Mouse (Mus musculus) heart, embryonic 10.5 days (tissue): ENCODE measurements around the gene Apba3. TPM values are rescaled to one million over a fixed set of nuclear protein-coding genes. Genes with fewer than 3 reads are reported as not detected.

Source experiments
- DNase-seq: peaks from one replicate; pipeline ENCODE4 v3.0.0-alpha.2; 2017; ENCODE audit warnings: low spot score
- H3K27ac ChIP-seq: fragments of 300-500 bp; sonication (generic); 2 replicates; pipeline ENCODE4 v1.5.1; 2016; ENCODE audit warnings: mild to moderate bottlenecking
- H3K27me3 ChIP-seq: fragments of 300-500 bp; sonication (generic); 2 replicates; pipeline ENCODE4 v1.6.1; 2016; ENCODE audit warnings: mild to moderate bottlenecking; ENCODE audit not compliant: poor library complexity, insufficient read depth, severe bottlenecking
- H3K36me3 ChIP-seq: fragments of 300-500 bp; sonication (generic); 2 replicates; pipeline ENCODE4 v1.6.1; 2016; ENCODE audit warnings: mild to moderate bottlenecking, moderate library complexity
- H3K4me1 ChIP-seq: fragments of 300-500 bp; sonication (generic); 2 replicates; pipeline ENCODE4 v1.6.1; 2016; ENCODE audit warnings: mild to moderate bottlenecking
- H3K4me3 ChIP-seq: fragments of 300-500 bp; sonication (generic); 2 replicates; pipeline ENCODE4 v1.5.1; 2016; ENCODE audit warnings: mild to moderate bottlenecking, moderate library complexity
- H3K9me3 ChIP-seq: fragments of 300-500 bp; sonication (generic); 2 replicates; pipeline ENCODE4 v1.6.1; 2016; ENCODE audit warnings: mild to moderate bottlenecking, moderate library complexity
- WGBS: fragments of 180-500 bp; shearing (Covaris S2); methylation state at CpG from one replicate; pipeline ENCODE4 v1.1.7; 2016; 5-methylcytosine and 5-hydroxymethylcytosine counted together
- polyA plus RNA-seq: library from polyadenylated mRNA; unstranded; fragments of >200 nt; fragmentation: Nextera tagmentation; extraction: Ambion mirVana; gene quantifications from 2 replicates; pipeline ENCODE4 v1.2.1, GENCODE M21; 2016

Gene Apba3
- polyA plus RNA-seq, 1 experiment from 2014 or later: 57.0 TPM

DNA sequence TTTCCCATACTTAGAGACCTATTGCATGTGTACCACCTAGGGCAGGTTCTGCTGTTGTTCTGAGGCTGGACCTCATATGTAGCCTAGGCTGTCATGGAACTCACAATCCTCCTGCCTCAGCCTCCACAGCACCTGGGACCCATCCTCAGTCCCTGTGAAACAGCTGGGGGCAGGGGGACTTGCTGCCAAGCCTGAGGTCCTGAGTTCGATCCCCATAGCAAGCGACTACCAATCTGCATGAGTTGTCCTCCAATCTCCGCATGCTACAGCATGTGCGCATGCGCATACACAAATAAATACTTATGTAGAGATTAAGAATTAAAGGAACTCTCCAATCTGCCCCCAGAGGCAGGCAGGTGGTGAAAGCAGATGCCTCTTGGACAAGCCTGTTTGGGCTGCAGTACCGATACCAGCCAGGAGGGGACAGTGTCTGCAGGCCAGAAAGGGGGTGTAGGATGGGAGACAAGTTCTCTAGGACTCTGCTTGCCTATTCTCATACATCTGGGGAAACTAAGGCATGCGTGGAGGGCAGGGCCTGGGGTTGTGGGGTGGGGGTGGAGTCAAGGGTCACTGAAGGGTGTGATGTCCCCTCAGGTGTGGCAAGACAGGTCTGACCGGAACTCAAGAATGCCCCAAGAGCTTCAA lies 20.9 kb downstream of the Apba3 start:
- H3K4me3 ChIP-seq: no peak overlapping the region
- peaks cover 80% of the 10 kb centered on the region for H3K27me3 ChIP-seq
- peaks cover 30% of the 10 kb centered on the region for H3K4me1 ChIP-seq
- 49% methylated on average over 8 of the region's 8 CpGs for WGBS
- H3K36me3 ChIP-seq: no peaks in the 10 kb centered on the region
- H3K27ac ChIP-seq: no peak overlapping the region
- no peaks in the 10 kb centered on the region for H3K9me3 ChIP-seq
- no peak for DNase-seq

DNA sequence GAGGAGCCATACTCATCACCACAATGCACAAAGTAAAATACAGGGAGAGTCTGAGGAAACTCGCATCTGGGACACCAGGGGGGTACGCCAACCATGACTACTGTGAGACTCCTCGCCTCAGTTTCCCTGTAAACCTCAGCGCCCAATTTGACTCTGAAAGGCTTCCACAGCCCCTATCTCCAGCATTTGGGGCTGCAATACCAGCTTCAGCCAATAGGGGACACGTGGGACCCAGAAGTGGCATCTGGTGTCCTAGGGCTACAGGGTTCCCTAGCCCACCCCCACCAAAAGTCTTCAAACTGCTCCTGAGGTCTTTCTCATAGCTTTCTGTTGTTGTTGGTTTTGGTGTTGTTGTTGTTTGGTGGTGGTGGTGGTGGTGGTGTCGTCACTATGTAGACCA lies 21.8 kb downstream of the Apba3 start:
- H3K27ac ChIP-seq: no peak overlapping the region
- 24% methylated on average over 6 of the region's 6 CpGs for WGBS
- H3K4me3 ChIP-seq: 0 out of 2 replicates have a peak overlapping the region, but pooled peaks have one; percentile 3
- H3K4me1 ChIP-seq: peaks cover 37% of the 10 kb centered on the region
- no peaks in the 10 kb centered on the region for H3K9me3 ChIP-seq
- peaks cover 70% of the 10 kb centered on the region for H3K27me3 ChIP-seq
- DNase-seq: no peak
- H3K36me3 ChIP-seq: no peaks in the 10 kb centered on the region

GRCm38 (mm10) chr10:81289278-81289677 lies 22.5 kb downstream of the Apba3 start:
- Histone ChIP-seq H3K4me3 (no peak overlapping the region; the same call in 1 of the 2 replicates), H3K27me3 (peaks cover 63% of the 10 kb centered on the region)
- WGBS: 4% methylated on average over 7 of the region's 7 CpGs

GRCm38 (mm10) chr10:81289811-81290210 lies 23.1 kb downstream of the Apba3 start:
- Histone ChIP-seq H3K27ac (no peak overlapping the region), H3K36me3 (no peaks in the 10 kb centered on the region), H3K27me3 (peaks cover 58% of the 10 kb centered on the region), H3K4me3 (0 out of 2 replicates have a peak overlapping the region, but pooled peaks have one; percentile 1), H3K9me3 (no peaks in the 10 kb centered on the region), H3K4me1 (peaks cover 47% of the 10 kb centered on the region)
- WGBS: 59% methylated on average over 14 of the region's 14 CpGs
- DNase-seq: no peak

More at GRCm38 (mm10) chr10:81289278-81289677, 22.5 kb downstream of the Apba3 start:
- Histone ChIP-seq H3K9me3 (no peaks in the 10 kb centered on the region), H3K36me3 (no peaks in the 10 kb centered on the region), H3K4me1 (peaks cover 44% of the 10 kb centered on the region), H3K27ac (no peak overlapping the region)
- peak; percentile 86 for DNase-seq

GRCm38 (mm10) chr10:81290698-81291460 lies 24.1 kb downstream of the Apba3 start:
- no peak overlapping the region for H3K4me3 ChIP-seq
- no peak for DNase-seq
- peaks cover 3% of the 10 kb centered on the region; the same call in 1 of the 2 replicates for H3K36me3 ChIP-seq
- H3K27ac ChIP-seq: no peak overlapping the region
- peaks cover 48% of the 10 kb centered on the region for H3K4me1 ChIP-seq
- peaks cover 49% of the 10 kb centered on the region for H3K27me3 ChIP-seq
- 23% methylated on average over 24 of the region's 24 CpGs for WGBS
- H3K9me3 ChIP-seq: no peaks in the 10 kb centered on the region

GRCm38 (mm10) chr10:81291511-81292104 lies 24.8 kb downstream of the Apba3 start, which contains the start of gene Tjp3:
Gene Tjp3 (minus strand): TSS chr10:81291581.
- Histone ChIP-seq H3K36me3 (peaks cover 6% of the 10 kb centered on the region; the same call in 1 of the 2 replicates), H3K4me1 (peaks cover 46% of the 10 kb centered on the region), H3K27me3 (peaks cover 46% of the 10 kb centered on the region), H3K27ac (no peak within 1 kb of the TSS), H3K9me3 (no peaks in the 10 kb centered on the region), H3K4me3 (peak within 1 kb of the TSS; percentile 79; the same call in 1 of the 2 replicates)
- no peak for DNase-seq
- 71% methylated on average over 9 of the region's 9 CpGs for WGBS

GRCm38 (mm10) chr10:81292554-81293333 lies 26.0 kb downstream of the Apba3 start, which contains the start of gene Pip5k1c:
Gene Pip5k1c (plus strand): TSS chr10:81292963.
- Histone ChIP-seq H3K9me3 (no peaks in the 10 kb centered on the region), H3K27ac (peak within 1 kb of the TSS; percentile 95), H3K27me3 (peaks cover 36% of the 10 kb centered on the region), H3K4me3 (peak within 1 kb of the TSS; percentile 79), H3K36me3 (peaks cover 9% of the 10 kb centered on the region; the same call in 1 of the 2 replicates), H3K4me1 (peaks cover 49% of the 10 kb centered on the region)
- WGBS: 1% methylated on average over 69 of the region's 80 CpGs
- DNase-seq: peak; percentile 100

DNA sequence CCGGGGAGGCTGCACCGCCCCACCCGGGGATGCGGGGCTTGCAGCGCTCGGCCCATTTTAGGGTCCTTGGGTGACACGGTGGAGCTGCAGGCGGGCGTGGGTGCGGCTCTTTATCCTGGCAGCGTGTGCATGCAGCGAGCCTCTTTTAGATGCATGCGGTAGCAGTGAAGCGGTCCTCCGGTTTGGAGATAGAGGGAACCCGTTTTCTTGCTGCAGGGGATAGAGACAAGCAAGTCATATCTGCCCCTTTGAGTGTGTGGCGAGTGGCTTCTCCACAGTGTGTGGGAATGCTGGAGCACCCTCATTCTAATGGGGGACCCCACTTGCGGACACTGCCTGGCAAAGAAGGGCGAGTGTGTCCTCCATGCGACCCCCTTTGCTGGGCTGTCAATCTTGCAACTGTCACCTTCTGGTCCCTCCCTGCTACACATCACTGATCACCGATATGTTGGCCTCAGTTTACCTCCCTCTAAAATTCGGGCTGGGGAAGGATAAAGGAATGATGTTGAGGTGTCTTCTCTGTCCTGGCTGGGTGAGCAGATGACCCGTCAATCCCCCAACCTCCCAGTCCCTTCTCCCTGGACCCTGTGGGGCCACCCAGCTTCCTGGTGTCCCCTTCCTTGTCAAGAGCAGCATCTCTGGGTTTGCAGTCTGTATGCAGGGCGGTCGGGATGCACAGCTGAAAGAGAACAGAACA lies 26.7 kb downstream of the Apba3 start:
- peaks cover 12% of the 10 kb centered on the region for H3K36me3 ChIP-seq
- 5% methylated on average over 25 of the region's 25 CpGs for WGBS
- peaks cover 57% of the 10 kb centered on the region for H3K4me1 ChIP-seq
- DNase-seq: no peak
- peaks cover 32% of the 10 kb centered on the region for H3K27me3 ChIP-seq
- H3K9me3 ChIP-seq: no peaks in the 10 kb centered on the region
- peak overlapping the region; percentile 79 for H3K4me3 ChIP-seq
- H3K27ac ChIP-seq: peak overlapping the region; percentile 95

DNA sequence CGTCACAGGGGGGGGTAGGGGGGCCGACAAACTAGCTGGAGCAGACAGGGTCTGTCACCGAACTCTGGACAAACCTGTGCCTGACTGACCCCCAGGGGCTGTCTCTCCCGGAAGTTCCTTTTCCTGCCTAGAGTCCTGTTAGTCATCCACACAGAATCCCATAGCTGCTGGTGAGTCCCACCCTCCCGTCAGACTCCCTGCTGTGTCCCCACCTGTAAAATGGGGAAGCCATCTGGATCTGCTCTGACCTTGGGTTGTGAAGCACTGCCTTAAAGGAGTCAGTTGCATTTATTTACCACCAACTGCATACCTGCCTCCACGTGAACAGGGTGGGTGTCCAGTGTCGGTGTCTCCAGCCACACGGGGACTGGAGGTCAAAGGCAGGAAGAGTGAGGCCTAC lies 27.7 kb downstream of the Apba3 start:
- H3K27ac ChIP-seq: peak overlapping the region; percentile 95; the same call in 1 of the 2 replicates
- peaks cover 15% of the 10 kb centered on the region for H3K36me3 ChIP-seq
- H3K4me3 ChIP-seq: peak overlapping the region; percentile 79
- DNase-seq: no peak
- 51% methylated on average over 8 of the region's 8 CpGs for WGBS
- peaks cover 27% of the 10 kb centered on the region for H3K27me3 ChIP-seq
- no peaks in the 10 kb centered on the region for H3K9me3 ChIP-seq
- peaks cover 62% of the 10 kb centered on the region for H3K4me1 ChIP-seq

DNA sequence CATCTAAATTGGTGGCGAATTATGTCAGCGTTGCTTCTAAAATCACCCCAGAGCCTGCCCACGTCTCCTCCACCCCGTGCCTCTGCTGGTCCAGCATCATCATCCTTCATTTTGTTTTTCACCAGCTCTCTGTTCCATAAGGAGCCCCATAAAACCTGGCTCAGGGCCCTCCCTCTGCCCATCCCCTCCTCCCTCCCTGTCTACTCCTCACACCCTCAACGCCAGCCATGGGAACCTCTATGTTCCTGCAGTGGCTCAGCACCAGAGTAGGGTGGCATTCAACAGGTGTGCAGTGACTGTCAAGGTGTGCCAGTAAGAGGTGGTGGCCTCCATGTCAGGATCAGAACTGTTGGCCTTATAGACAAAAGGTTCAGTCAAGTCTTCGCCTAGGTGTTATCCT lies 28.4 kb downstream of the Apba3 start:
- peaks cover 67% of the 10 kb centered on the region for H3K4me1 ChIP-seq
- H3K36me3 ChIP-seq: peaks cover 15% of the 10 kb centered on the region
- DNase-seq: no peak
- peak overlapping the region; percentile 79; the same call in 1 of the 2 replicates for H3K4me3 ChIP-seq
- H3K27ac ChIP-seq: no peak overlapping the region; the same call in 1 of the 2 replicates
- H3K9me3 ChIP-seq: no peaks in the 10 kb centered on the region
- H3K27me3 ChIP-seq: peaks cover 20% of the 10 kb centered on the region
- WGBS: 87% methylated on average over 6 of the region's 6 CpGs

- no peak for DNase-seq
- H3K36me3 ChIP-seq: peaks cover 15% of the 10 kb centered on the region
- WGBS: 84% methylated on average over 6 of the region's 6 CpGs
Observed at GRCm38 (mm10) chr10:81297246-81297645, 30.5 kb downstream of the Apba3 start.

More at GRCm38 (mm10) chr10:81297246-81297645, 30.5 kb downstream of the Apba3 start:
- Histone ChIP-seq H3K27ac (peak overlapping the region; percentile 76), H3K4me1 (peaks cover 84% of the 10 kb centered on the region), H3K9me3 (no peaks in the 10 kb centered on the region), H3K27me3 (no peaks in the 10 kb centered on the region; the same call in 1 of the 2 replicates), H3K4me3 (no peak overlapping the region)
